Mouse (Mus musculus) stomach, postnatal 0 days (tissue): ENCODE measurements around the gene Eid1.

Experiments
- CTCF ChIP-seq: IDR thresholded peaks from 2 replicates; pipeline ENCODE4 v1.5.1; 2016; ENCODE audit warnings: antibody characterized with exemption, low read depth, mild to moderate bottlenecking, moderate library complexity
- EP300 ChIP-seq: optimal IDR thresholded peaks from 2 replicates; pipeline ENCODE3; 2016; ENCODE audit warnings: antibody characterized with exemption

DNA sequence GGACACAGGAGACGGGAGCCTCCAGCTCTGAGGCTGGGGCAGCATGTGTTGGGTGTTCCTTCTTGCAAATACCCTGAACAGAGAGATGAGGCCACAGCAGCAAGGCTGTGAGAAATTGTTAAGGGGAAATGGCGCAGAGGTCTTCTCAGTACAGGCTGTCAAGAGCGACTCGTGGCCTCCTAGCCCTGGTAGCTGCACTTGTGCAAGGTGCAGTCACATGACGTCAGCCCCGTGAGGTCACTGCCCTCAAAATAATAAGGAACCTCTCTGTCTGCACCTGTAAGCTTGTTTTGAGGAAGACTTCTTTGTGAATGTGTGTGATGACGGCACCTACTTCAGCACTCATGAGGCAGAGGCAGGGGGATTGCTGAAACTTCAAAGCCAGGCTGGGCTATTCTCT lies 11.0 kb downstream of the Eid1 start:
- TF ChIP-seq CTCF (no peak), EP300 (no peak)
